Mouse (Mus musculus): Measurements from ENCODE around the gene Polr2l. TPM values are rescaled to one million over a fixed set of nuclear protein-coding genes. Genes with fewer than 3 reads are reported as not detected.

The Polr2l gene
- polyA plus RNA-seq, 1 experiment = 70.9 TPM

GRCm38 (mm10) chr7:141463824-141464602 is 10.9 kb downstream of the Polr2l start:
- no peaks in the 10 kb centered on the region for H3K36me3 ChIP-seq (ENCODE audit: control insufficient read depth, insufficient read depth, low read length)
- peak overlapping the region; percentile 34 for H3K27ac ChIP-seq (ENCODE audit: insufficient read depth, low read depth, low read length)
- H3K27me3 ChIP-seq (replicated peaks; ENCODE audit: control insufficient read depth, insufficient read depth, low read length) = no peaks in the 10 kb centered on the region
- peak; percentile 86 for DNase-seq
- TF ChIP-seq POLR2A (IDR thresholded peaks at IDR 0.05; ENCODE audit: low read depth, low read length) (no peak), CTCF (conservative IDR thresholded peaks at IDR 0.05; ENCODE audit: insufficient read depth, insufficient read length, low read depth, low read length) (no peak)
- peak overlapping the region; percentile 29; the same call in 1 of the 2 replicates for H3K4me3 ChIP-seq (ENCODE audit: insufficient read depth, low read depth, low read length)
- 62% methylated on average over 12 of the region's 12 CpGs for WGBS
- peaks cover 20% of the 10 kb centered on the region for H3K4me1 ChIP-seq (ENCODE audit: control insufficient read depth, insufficient read depth, low read length)

GRCm38 (mm10) chr7:141462333-141462821 is 12.6 kb downstream of the Polr2l start:
- peak; percentile 88 for DNase-seq
- no peak for TF ChIP-seq POLR2A (IDR thresholded peaks at IDR 0.05; ENCODE audit: low read depth, low read length)
- 12% methylated on average over 5 of the region's 5 CpGs for WGBS

GRCm38 (mm10) chr7:141461521-141462332 is 13.2 kb downstream of the Polr2l start:
- no peak; the same call in 1 of the 2 replicates for TF ChIP-seq CTCF (conservative IDR thresholded peaks at IDR 0.05; ENCODE audit: insufficient read depth, insufficient read length, low read depth, low read length)
- TF ChIP-seq POLR2A (IDR thresholded peaks at IDR 0.05; ENCODE audit: low read depth, low read length) = no peak
- H3K4me3 ChIP-seq (ENCODE audit: insufficient read depth, low read depth, low read length) = peak overlapping the region; percentile 66
- DNase-seq = no peak
- WGBS = 2% methylated on average over 59 of the region's 59 CpGs
- peak overlapping the region; percentile 44 for H3K27ac ChIP-seq (ENCODE audit: insufficient read depth, low read depth, low read length)
- H3K4me1 ChIP-seq (ENCODE audit: control insufficient read depth, insufficient read depth, low read length) = peaks cover 10% of the 10 kb centered on the region
- H3K27me3 ChIP-seq (replicated peaks; ENCODE audit: control insufficient read depth, insufficient read depth, low read length) = no peaks in the 10 kb centered on the region
- H3K36me3 ChIP-seq (ENCODE audit: control insufficient read depth, insufficient read depth, low read length) = no peaks in the 10 kb centered on the region

More at GRCm38 (mm10) chr7:141462333-141462821, 12.6 kb downstream of the Polr2l start:
- Histone ChIP-seq H3K36me3 (ENCODE audit: control insufficient read depth, insufficient read depth, low read length) (no peaks in the 10 kb centered on the region), H3K27ac (ENCODE audit: insufficient read depth, low read depth, low read length) (peak overlapping the region; percentile 44; the same call in 1 of the 2 replicates), H3K4me1 (ENCODE audit: control insufficient read depth, insufficient read depth, low read length) (peaks cover 10% of the 10 kb centered on the region), H3K27me3 (replicated peaks; ENCODE audit: control insufficient read depth, insufficient read depth, low read length) (no peaks in the 10 kb centered on the region), H3K4me3 (ENCODE audit: insufficient read depth, low read depth, low read length) (peak overlapping the region; percentile 66)

GRCm38 (mm10) chr7:141460391-141461113 is 14.4 kb downstream of the Polr2l start, which contains the start of gene Cracr2b:
TSS of gene Cracr2b (plus strand) at chr7:141461094.
- H3K27ac ChIP-seq (ENCODE audit: insufficient read depth, low read depth, low read length) = peak within 1 kb of the TSS; percentile 44
- no peaks in the 10 kb centered on the region for H3K36me3 ChIP-seq (ENCODE audit: control insufficient read depth, insufficient read depth, low read length)
- no peaks in the 10 kb centered on the region for H3K27me3 ChIP-seq (replicated peaks; ENCODE audit: control insufficient read depth, insufficient read depth, low read length)
- DNase-seq = no peak
- no peak for TF ChIP-seq CTCF (conservative IDR thresholded peaks at IDR 0.05; ENCODE audit: insufficient read depth, insufficient read length, low read depth, low read length)
- TF ChIP-seq POLR2A (IDR thresholded peaks at IDR 0.05; ENCODE audit: low read depth, low read length) = no peak
- WGBS = 72% methylated on average over 15 of the region's 15 CpGs
- peak within 1 kb of the TSS; percentile 66 for H3K4me3 ChIP-seq (ENCODE audit: insufficient read depth, low read depth, low read length)
- H3K4me1 ChIP-seq (ENCODE audit: control insufficient read depth, insufficient read depth, low read length) = peaks cover 13% of the 10 kb centered on the region

GRCm38 (mm10) chr7:141460001-141460390 is 14.9 kb downstream of the Polr2l start:
- Histone ChIP-seq H3K4me3 (ENCODE audit: insufficient read depth, low read depth, low read length) (no peak overlapping the region), H3K36me3 (ENCODE audit: control insufficient read depth, insufficient read depth, low read length) (no peaks in the 10 kb centered on the region), H3K27ac (ENCODE audit: insufficient read depth, low read depth, low read length) (no peak overlapping the region), H3K4me1 (ENCODE audit: control insufficient read depth, insufficient read depth, low read length) (peaks cover 13% of the 10 kb centered on the region), H3K27me3 (replicated peaks; ENCODE audit: control insufficient read depth, insufficient read depth, low read length) (no peaks in the 10 kb centered on the region)
- WGBS = 58% methylated on average over 5 of the region's 5 CpGs
- DNase-seq = no peak
- TF ChIP-seq POLR2A (IDR thresholded peaks at IDR 0.05; ENCODE audit: low read depth, low read length) = no peak
- TF ChIP-seq CTCF (conservative IDR thresholded peaks at IDR 0.05; ENCODE audit: insufficient read depth, insufficient read length, low read depth, low read length) = no peak

- TF ChIP-seq CTCF (conservative IDR thresholded peaks at IDR 0.05; ENCODE audit: insufficient read depth, insufficient read length, low read depth, low read length) (no peak), POLR2A (IDR thresholded peaks at IDR 0.05; ENCODE audit: low read depth, low read length) (no peak)
- Histone ChIP-seq H3K4me1 (ENCODE audit: control insufficient read depth, insufficient read depth, low read length) (peaks cover 16% of the 10 kb centered on the region), H3K27ac (ENCODE audit: insufficient read depth, low read depth, low read length) (no peak overlapping the region), H3K36me3 (ENCODE audit: control insufficient read depth, insufficient read depth, low read length) (no peaks in the 10 kb centered on the region), H3K4me3 (ENCODE audit: insufficient read depth, low read depth, low read length) (no peak overlapping the region), H3K27me3 (replicated peaks; ENCODE audit: control insufficient read depth, insufficient read depth, low read length) (no peaks in the 10 kb centered on the region)
- 89% methylated on average over 17 of the region's 17 CpGs for WGBS
- no peak for DNase-seq
Measured at GRCm38 (mm10) chr7:141459301-141459711, 15.6 kb downstream of the Polr2l start.

All from kidney, adult 2 months (tissue).